ENCODE assay signal across 10 mouse cellular contexts in the genomic region with DNA sequence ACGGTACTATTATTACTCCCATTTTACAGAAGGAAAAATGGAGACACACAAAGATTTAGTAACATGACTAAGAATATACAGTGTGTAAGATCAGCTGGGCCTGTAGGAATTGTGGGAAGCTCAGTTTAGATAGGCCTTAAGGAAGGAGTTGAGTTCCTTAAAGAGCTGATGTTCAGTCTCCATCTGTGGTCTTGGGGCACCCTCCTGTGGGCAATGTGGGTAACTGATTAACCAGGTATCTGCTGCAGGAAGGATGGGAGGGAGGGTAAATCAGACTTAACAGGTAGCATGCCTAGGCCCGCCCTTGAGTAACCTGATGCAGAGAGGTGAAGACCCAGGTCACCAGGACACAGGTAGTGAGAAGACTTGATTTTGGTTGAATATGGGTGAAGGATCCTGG. TPM values are rescaled to one million over a fixed set of nuclear protein-coding genes. Genes with fewer than 3 reads are reported as not detected.
DNase-seq lines count a peak whose midpoint lies in the region; ATAC-seq and TF ChIP-seq lines count a peak whose summit lies in the region.
"Had no signal": no experiment of that assay in that cellular context is flagged by ENCODE, and none has a peak within 500 bp of the region (broad histone marks: within the 10 kb centered on the region; RNA-seq: fewer than 3 reads in every experiment).

No protein-coding gene starts in this region.

- TF ChIP-seq POLR2A in cerebellum, adult 2 months (IDR thresholded peaks at IDR 0.05; ENCODE audit: borderline replicate concordance, insufficient read depth, low read length): no peak
- no peak for TF ChIP-seq POLR2A in limb, embryonic 14.5 days (IDR thresholded peaks at IDR 0.05; ENCODE audit: borderline replicate concordance, extremely low read depth, insufficient read depth, insufficient read length)

- no peak overlapping the region for H3K4me2 ChIP-seq in hindbrain, embryonic 13.5 days
- no peak overlapping the region for H3K4me2 ChIP-seq in limb, embryonic 14.5 days (replicated peaks; ENCODE audit: low read depth, low read length, severe bottlenecking)

- no peaks in the 10 kb centered on the region for H3K27me3 ChIP-seq in cerebellum, adult 2 months (ENCODE audit: control insufficient read depth, insufficient read depth, low read length)
- no peaks in the 10 kb centered on the region for H3K27me3 ChIP-seq in hindbrain, embryonic 13.5 days
- no peaks in the 10 kb centered on the region for H3K27me3 ChIP-seq in limb, embryonic 14.5 days (ENCODE audit: control insufficient read depth, insufficient read depth, low read length)
- H3K27me3 ChIP-seq: megakaryocyte, embryonic 14.5 days had no signal

- H3K4me3 ChIP-seq in cerebellum, adult 2 months (replicated peaks; ENCODE audit: insufficient read depth, low read depth, low read length): no peak overlapping the region
- H3K4me3 ChIP-seq in hindbrain, embryonic 13.5 days: no peak overlapping the region
- H3K4me3 ChIP-seq in limb, embryonic 14.5 days (replicated peaks; ENCODE audit: low read length): no peak overlapping the region
- H3K4me3 ChIP-seq: erythroblast, embryonic 14.5 days had no signal

- no peaks in the 10 kb centered on the region for H3K9me3 ChIP-seq in hindbrain, embryonic 13.5 days
- no peaks in the 10 kb centered on the region for H3K9me3 ChIP-seq in limb, embryonic 14.5 days (ENCODE audit: control insufficient read depth, low read length)
- H3K9me3 ChIP-seq: megakaryocyte, embryonic 14.5 days had no signal

- peak; percentile 85 for TF ChIP-seq CTCF in cerebellum, adult 2 months (IDR thresholded peaks at IDR 0.05; ENCODE audit: borderline replicate concordance, insufficient read depth, low read depth, low read length)

- H3K9ac ChIP-seq in hindbrain, embryonic 13.5 days: no peak overlapping the region
- no peak overlapping the region for H3K9ac ChIP-seq in limb, embryonic 14.5 days (ENCODE audit: low read depth, low read length, severe bottlenecking)

- intact Hi-C loops in left cerebral cortex, postnatal 14 days (cut with DNase I): loop anchor here (5.0 kb wide), 1 partner anchor 104 kb away; no protein-coding TSS in a partner anchor

- 0 out of 2 replicates have a peak, but pooled peaks have one; percentile 27 for ATAC-seq in hindbrain, embryonic 13.5 days (ENCODE audit: low FRiP score)
- ATAC-seq in limb, embryonic 14.5 days (ENCODE audit: low FRiP score, low read depth): 0 out of 2 replicates have a peak, but pooled peaks have one; percentile 38

- peaks cover 10% of the 10 kb centered on the region for H3K4me1 ChIP-seq in cerebellum, adult 2 months (ENCODE audit: control insufficient read depth, insufficient read depth, low read length)
- peaks cover 8% of the 10 kb centered on the region; the same call in 1 of the 2 replicates for H3K4me1 ChIP-seq in hindbrain, embryonic 13.5 days (replicated peaks)
- H3K4me1 ChIP-seq in limb, embryonic 14.5 days (ENCODE audit: control insufficient read depth, insufficient read depth, low read length): peaks cover 12% of the 10 kb centered on the region; the same call in 1 of the 2 replicates

- peaks cover 47% of the 10 kb centered on the region for H3K36me3 ChIP-seq in hindbrain, embryonic 13.5 days
- H3K36me3 ChIP-seq in limb, embryonic 14.5 days (ENCODE audit: control insufficient read depth, insufficient read depth, low read length): peaks cover 14% of the 10 kb centered on the region

- 88% methylated on average over 2 of the region's 2 CpGs for WGBS in cerebellum, adult 2 months
- WGBS in hindbrain, embryonic 13.5 days: 89% methylated on average over 2 of the region's 2 CpGs
- 82% methylated on average over 2 of the region's 2 CpGs for WGBS in limb, embryonic 14.5 days

- DNase-seq in left cerebral cortex, postnatal 14 days (ENCODE audit: low spot score in 2 of 2): peak; percentile 59 to 66
- no peak for DNase-seq in left cerebral cortex, adult 11 months (ENCODE audit: low spot score)
- DNase-seq in Muller cell, postnatal 12 days (ENCODE audit: inconsistent ontology term): peak; percentile 47
- DNase-seq in cerebellum, adult 2 months: peak; percentile 44 to 48
- DNase-seq in limb, embryonic 14.5 days (ENCODE audit: low spot score): peak; percentile 33
- peak; percentile 66 for DNase-seq in retina, postnatal 1 day
- DNase-seq in layer of hippocampus, adult 9-11 months: no peak

- H3K27ac ChIP-seq in cerebellum, adult 2 months (ENCODE audit: insufficient read depth, low read length): no peak overlapping the region
- H3K27ac ChIP-seq in hindbrain, embryonic 13.5 days: no peak overlapping the region
- no peak overlapping the region for H3K27ac ChIP-seq in limb, embryonic 14.5 days (replicated peaks; ENCODE audit: low read depth, low read length)

RNA-seq across cellular contexts. Expression of a gene that starts 23.3 kb away (rescaled TPM):
- total RNA-seq in left cerebral cortex, postnatal 14 days (2021): 10 to 100 TPM; 45.9 to 48.2 TPM
- 47.3 and 48.5 TPM in 2 replicates for polyA plus RNA-seq in cerebellum, adult 2 months (2012; rRNA removed)
- 40.5 and 40.6 TPM in 2 replicates for polyA plus RNA-seq in hindbrain, embryonic 13.5 days (2015; fragmentation: Nextera tagmentation; extraction: Ambion mirVana)
- polyA plus RNA-seq in limb, embryonic 14.5 days (2012; rRNA removed): 30.0 and 38.2 TPM in 2 replicates
- polyA plus RNA-seq in limb, embryonic 14.5 days (2014; fragmentation: Nextera tagmentation; extraction: Ambion mirVana): 17.2 and 17.9 TPM in 2 replicates
- polyA plus RNA-seq: erythroblast, embryonic 14.5 days had no signal

Comparison
In these comparisons a context has a peak if more than half of its experiments do, and no peak if none do; other contexts are left out.
1. DNase-seq: peak in left cerebral cortex, postnatal 14 days (2 of 2), Muller cell, postnatal 12 days (single experiment), cerebellum, adult 2 months (2 of 2), limb, embryonic 14.5 days (single experiment) and retina, postnatal 1 day (single experiment); none in left cerebral cortex, adult 11 months (single experiment) and layer of hippocampus, adult 9-11 months (single experiment).